Mouse (Mus musculus) erythroblast, embryonic 14.5 days (primary cell): ENCODE results near the gene Nrp1.

Experiments
- GATA1 ChIP-seq: IDR thresholded peaks from 2 replicates; pipeline ENCODE4 v1.6.1; 2012; ENCODE audit warnings: low read length, inconsistent platforms, mixed read lengths
- TAL1 ChIP-seq: IDR thresholded peaks from 3 replicates; pipeline ENCODE4 v1.6.1; 2012; ENCODE audit warnings: low read length, inconsistent platforms, mixed read lengths

- TF ChIP-seq GATA1 (no peak), TAL1 (no peak)
These were observed 26.0 kb downstream of the Nrp1 start for GRCm38 (mm10) chr8:128384366-128384765.
